Mouse (Mus musculus) liver, adult 2 months (tissue): ENCODE data around the gene Abhd15. TPM values are rescaled to one million over a fixed set of nuclear protein-coding genes. Genes with fewer than 3 reads are reported as not detected.

Experiments used
- DNase-seq: peaks from one replicate; pipeline ENCODE4 v3.0.0-alpha.2; 2011; ENCODE audit warnings: low read depth, low spot score; ENCODE audit errors: extremely low read depth
- H3K27ac ChIP-seq: fragments of 200-500 bp; replicated peaks from 2 replicates; pipeline ENCODE4 v1.5.1; 2012; ENCODE audit warnings: low read depth, mild to moderate bottlenecking, control low read depth, inconsistent platforms, low read length; ENCODE audit not compliant: insufficient read depth
- H3K27me3 ChIP-seq: fragments of 200-500 bp; 2 replicates; pipeline ENCODE4 v1.6.1; 2012; ENCODE audit warnings: mild to moderate bottlenecking, moderate library complexity, low read length, inconsistent platforms; ENCODE audit not compliant: control insufficient read depth, insufficient read depth
- H3K36me3 ChIP-seq: fragments of 200-500 bp; 2 replicates; pipeline ENCODE4 v1.6.1; 2012; ENCODE audit warnings: low read length, inconsistent platforms; ENCODE audit not compliant: control insufficient read depth, insufficient read depth
- H3K4me1 ChIP-seq: fragments of 200-500 bp; 2 replicates; pipeline ENCODE4 v1.6.1; 2011; ENCODE audit warnings: low read length; ENCODE audit not compliant: control insufficient read depth, insufficient read depth
- H3K4me3 ChIP-seq: fragments of 200-500 bp; 2 replicates; pipeline ENCODE4 v1.5.1; 2011; ENCODE audit warnings: low read depth, mild to moderate bottlenecking, control low read depth, low read length, moderate library complexity; ENCODE audit not compliant: insufficient read depth
- H3K79me2 ChIP-seq: fragments of 200-500 bp; 2 replicates; pipeline ENCODE4 v1.6.1; 2012; ENCODE audit warnings: inconsistent platforms, mild to moderate bottlenecking, low read length, moderate library complexity; ENCODE audit not compliant: control insufficient read depth, insufficient read depth
- H3K9ac ChIP-seq: fragments of 200-500 bp; 2 replicates; pipeline ENCODE4 v1.6.1; 2012; ENCODE audit warnings: low read depth, mild to moderate bottlenecking, control low read depth, inconsistent platforms, low read length
- CTCF ChIP-seq: fragments of 200-500 bp; IDR thresholded peaks from 2 replicates; pipeline ENCODE4 v1.5.1; 2011; ENCODE audit warnings: low read depth, low read length, control low read depth
- POLR2A ChIP-seq: fragments of 200-500 bp; IDR thresholded peaks from 2 replicates; pipeline ENCODE4 v1.6.1; 2011; ENCODE audit warnings: low read length, control low read depth; ENCODE audit not compliant: insufficient read depth; ENCODE audit errors: extremely low read depth
- WGBS: fragments of 180-500 bp; shearing (Covaris S2); methylation state at CpG from one replicate; pipeline ENCODE4 v1.1.7; 2018; 5-methylcytosine and 5-hydroxymethylcytosine counted together
- polyA plus RNA-seq: library from polyadenylated mRNA; depleted of rRNA; stranded (reverse); fragments of >200 nt; gene quantifications from 2 replicates; pipeline ENCODE4 v1.2.3, GENCODE M21; 2012
- total RNA-seq: library from RNA; depleted of rRNA; stranded (reverse); fragments of >200 nt; gene quantifications from 2 replicates; pipeline ENCODE4 v1.2.3, GENCODE M21; 2014

Abhd15 gene
- total and polyA plus RNA-seq, 2 experiments = 32.7 to 43.0 TPM

DNA sequence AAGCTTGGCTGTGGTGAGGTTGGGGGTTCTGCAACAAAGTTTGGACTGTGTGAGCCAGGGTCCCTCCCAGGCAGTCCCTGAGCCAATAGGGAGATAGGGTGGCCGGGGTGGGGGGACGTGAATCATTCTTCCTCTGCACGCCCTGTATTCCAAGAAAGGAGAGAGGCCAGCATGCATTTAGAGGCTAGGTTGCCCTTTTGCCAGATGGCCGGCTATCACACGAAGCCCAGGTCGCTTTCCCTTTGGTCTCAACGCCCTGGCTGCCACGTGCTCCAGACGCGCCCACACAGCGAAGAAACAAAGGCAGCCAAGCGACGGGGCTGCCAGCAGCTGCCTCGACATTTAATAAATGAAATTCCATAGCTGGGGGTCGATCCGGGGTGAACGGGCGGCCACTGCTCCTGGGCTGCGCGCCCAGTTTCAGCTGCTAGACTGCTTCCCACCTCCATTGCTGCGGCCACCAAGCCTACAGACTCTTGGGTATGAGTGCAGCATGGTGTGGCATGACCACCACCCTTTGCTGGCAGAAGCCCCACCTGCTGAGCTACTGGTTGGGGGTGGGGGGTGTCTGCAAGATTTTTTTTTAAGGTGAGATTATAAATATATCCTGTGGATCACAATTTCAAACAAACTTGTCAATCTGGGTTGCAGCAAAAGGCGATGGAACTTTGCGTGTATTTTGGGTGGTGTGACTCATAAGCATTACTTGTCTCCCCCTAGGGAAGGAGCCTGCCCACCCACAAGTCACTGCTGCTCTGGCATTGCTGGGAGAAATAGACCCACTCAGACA, 23.2 kb upstream of the Abhd15 start:
- peaks cover 18% of the 10 kb centered on the region for H3K4me1 ChIP-seq
- peaks cover 4% of the 10 kb centered on the region for H3K79me2 ChIP-seq
- H3K9ac ChIP-seq = peak overlapping the region; percentile 32; the same call in 1 of the 2 replicates
- peak overlapping the region; percentile 31; the same call in 1 of the 2 replicates for H3K4me3 ChIP-seq
- DNase-seq = peak; percentile 64
- no peaks in the 10 kb centered on the region for H3K36me3 ChIP-seq
- H3K27me3 ChIP-seq = no peaks in the 10 kb centered on the region
- TF ChIP-seq CTCF (0 out of 2 replicates have a peak, but pooled peaks have one; percentile 1), POLR2A (no peak)
- WGBS = 1% methylated on average over 23 of the region's 23 CpGs
- H3K27ac ChIP-seq = no peak overlapping the region; the same call in 1 of the 2 replicates

DNA sequence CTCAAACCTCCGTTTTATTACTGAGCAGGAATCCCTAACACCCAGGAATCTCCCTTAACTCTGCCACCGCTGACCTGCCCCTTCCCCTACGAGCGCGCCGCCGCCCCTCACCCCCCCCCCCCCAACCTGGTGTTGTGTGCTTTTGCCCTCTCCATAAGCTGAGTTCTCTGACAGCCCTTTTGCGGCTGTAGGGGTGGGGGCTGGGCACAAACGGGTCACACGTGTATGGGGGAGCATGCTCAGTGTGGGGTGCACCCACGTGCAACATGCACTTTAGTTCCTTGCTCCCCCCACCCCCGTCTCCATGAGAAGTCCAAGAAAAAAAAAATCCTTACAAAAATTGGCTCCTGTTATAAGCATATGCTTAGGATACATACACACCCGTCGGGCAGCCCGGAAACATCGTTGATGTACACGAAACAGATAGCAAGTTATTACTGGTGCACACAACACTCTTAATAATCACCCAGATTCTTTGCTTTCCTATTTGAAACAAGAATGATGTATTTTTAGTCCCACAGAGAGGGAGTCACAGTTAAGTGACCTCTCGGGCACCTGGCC, 22.5 kb upstream of the Abhd15 start:
- Histone ChIP-seq H3K27ac (peak overlapping the region; percentile 45; the same call in 1 of the 2 replicates), H3K79me2 (peaks cover 9% of the 10 kb centered on the region), H3K4me1 (peaks cover 18% of the 10 kb centered on the region), H3K4me3 (peak overlapping the region; percentile 71), H3K27me3 (no peaks in the 10 kb centered on the region), H3K36me3 (no peaks in the 10 kb centered on the region), H3K9ac (peak overlapping the region; percentile 77)
- no peak for DNase-seq
- TF ChIP-seq CTCF = no peak
- TF ChIP-seq POLR2A = no peak
- 2% methylated on average over 18 of the region's 18 CpGs for WGBS

DNA sequence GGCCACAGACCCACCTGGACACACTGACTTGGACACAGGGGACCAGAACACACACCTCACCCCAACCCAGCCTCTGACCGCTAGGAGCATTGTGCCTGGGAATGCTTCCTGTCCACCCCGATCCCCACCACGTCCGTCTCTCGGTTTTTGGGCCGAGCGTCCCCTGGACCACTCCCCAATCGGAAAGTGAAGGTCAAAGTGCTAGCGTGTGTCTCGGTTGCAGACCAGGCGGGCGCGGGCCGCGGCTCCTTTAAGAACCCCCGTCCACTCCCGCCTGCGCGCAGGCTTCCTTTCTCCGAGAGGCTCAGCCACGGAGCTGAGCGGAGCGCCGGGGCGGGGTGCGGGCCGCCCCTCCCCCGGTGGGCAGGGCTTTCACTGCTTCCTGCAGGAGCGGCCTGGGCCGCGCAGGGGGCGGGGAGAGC, 22.0 kb upstream of the Abhd15 start:
- peak overlapping the region; percentile 71 for H3K4me3 ChIP-seq
- H3K9ac ChIP-seq = peak overlapping the region; percentile 77
- H3K4me1 ChIP-seq = peaks cover 18% of the 10 kb centered on the region
- peak; percentile 54; the same call in 1 of the 2 replicates for TF ChIP-seq POLR2A
- peak; percentile 46; the same call in 1 of the 2 replicates for TF ChIP-seq CTCF
- H3K79me2 ChIP-seq = peaks cover 10% of the 10 kb centered on the region
- DNase-seq = peak; percentile 76
- H3K27me3 ChIP-seq = no peaks in the 10 kb centered on the region
- WGBS = 1% methylated on average over 29 of the region's 32 CpGs
- H3K36me3 ChIP-seq = no peaks in the 10 kb centered on the region
- peak overlapping the region; percentile 45 for H3K27ac ChIP-seq

DNA sequence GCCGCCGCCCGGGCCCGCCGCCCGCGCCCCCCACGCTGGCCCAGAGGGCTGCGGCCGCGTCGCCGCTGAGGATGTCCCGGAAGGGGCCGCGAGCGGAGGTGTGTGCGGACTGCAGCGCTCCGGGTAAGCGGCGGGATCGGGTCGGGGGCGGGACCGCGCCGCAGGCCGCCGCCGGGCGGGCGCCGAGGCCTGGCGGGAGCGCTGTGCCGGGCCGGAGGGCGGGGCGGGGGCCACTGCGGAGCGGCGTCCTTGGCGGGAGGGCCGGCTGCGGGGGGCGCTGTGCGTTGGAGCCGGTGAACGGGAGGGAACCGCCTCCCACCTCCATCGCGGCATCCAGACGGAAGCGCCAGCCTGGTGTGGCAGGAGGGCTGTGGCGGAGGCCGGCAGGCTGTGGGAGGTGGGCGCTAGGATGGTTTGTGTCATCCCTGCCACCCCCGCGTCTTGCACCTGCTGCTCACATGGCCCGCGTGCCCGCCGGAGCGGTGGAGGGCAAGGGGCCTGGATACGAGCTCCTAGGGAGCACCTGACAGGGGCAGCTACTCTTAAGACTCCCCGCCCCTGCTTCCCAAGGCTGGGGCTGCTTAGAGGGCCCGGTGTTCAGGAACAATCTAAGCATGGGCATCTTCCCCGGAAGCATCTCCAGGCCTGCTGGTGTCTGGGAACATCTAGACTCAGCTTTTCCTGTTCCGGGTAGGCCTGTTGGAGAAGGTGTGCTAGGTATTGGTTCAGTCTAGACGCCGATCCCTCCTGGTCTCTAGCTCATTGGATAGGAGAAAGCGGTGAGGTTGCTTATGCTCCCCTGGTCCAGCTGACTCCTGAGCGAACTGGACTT, 21.2 kb upstream of the Abhd15 start, which contains the start of gene Git1:
Gene Git1 (plus strand): TSS at position 51 of the 832 bp plus-strand sequence.
- Histone ChIP-seq H3K27ac (peak within 1 kb of the TSS; percentile 45), H3K36me3 (no peaks in the 10 kb centered on the region), H3K9ac (peak within 1 kb of the TSS; percentile 87), H3K79me2 (peaks cover 11% of the 10 kb centered on the region), H3K4me3 (peak within 1 kb of the TSS; percentile 78), H3K27me3 (no peaks in the 10 kb centered on the region), H3K4me1 (peaks cover 18% of the 10 kb centered on the region)
- DNase-seq = no peak
- TF ChIP-seq POLR2A = no peak
- no peak for TF ChIP-seq CTCF
- WGBS = 6% methylated on average over 46 of the region's 74 CpGs

DNA sequence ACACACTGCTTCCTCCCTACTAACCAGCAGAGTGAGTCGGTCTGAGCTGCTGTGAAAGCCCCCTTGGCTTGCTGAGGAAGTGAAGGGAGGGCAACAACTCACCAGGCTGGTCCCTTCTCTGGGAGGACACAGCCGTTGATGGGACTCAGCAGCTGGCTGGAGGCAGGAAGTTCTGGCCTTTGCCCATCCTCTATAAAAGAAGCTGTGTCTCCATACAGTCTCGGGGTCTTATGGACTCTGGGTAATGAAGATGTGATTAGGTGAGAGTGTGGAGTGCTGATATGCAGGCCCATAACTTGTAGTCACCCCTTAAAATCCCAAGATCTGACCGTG, 20.6 kb upstream of the Abhd15 start:
- no peak for TF ChIP-seq CTCF
- no peak for TF ChIP-seq POLR2A
- H3K9ac ChIP-seq = no peak overlapping the region
- no peak for DNase-seq
- 45% methylated on average over 4 of the region's 4 CpGs for WGBS
- H3K36me3 ChIP-seq = no peaks in the 10 kb centered on the region
- H3K4me3 ChIP-seq = 0 out of 2 replicates have a peak overlapping the region, but pooled peaks have one; percentile 78
- peaks cover 14% of the 10 kb centered on the region for H3K4me1 ChIP-seq
- no peaks in the 10 kb centered on the region for H3K27me3 ChIP-seq
- peaks cover 11% of the 10 kb centered on the region for H3K79me2 ChIP-seq
- no peak overlapping the region for H3K27ac ChIP-seq
